Mouse (Mus musculus) spleen, adult 2 months (tissue): Measurements from ENCODE around the gene Alpi.

ENCODE experiments used
- CTCF ChIP-seq: fragments of 200-500 bp; IDR thresholded peaks from 2 replicates; pipeline ENCODE4 v1.5.1; 2011; ENCODE audit warnings: mild to moderate bottlenecking, inconsistent platforms; ENCODE audit not compliant: insufficient read depth, insufficient read length, insufficient replicate concordance; ENCODE audit errors: extremely low read depth
- POLR2A ChIP-seq: fragments of 200-500 bp; IDR thresholded peaks from 2 replicates; pipeline ENCODE4 v1.6.1; 2011; ENCODE audit warnings: low read depth, low read length, inconsistent platforms

DNA sequence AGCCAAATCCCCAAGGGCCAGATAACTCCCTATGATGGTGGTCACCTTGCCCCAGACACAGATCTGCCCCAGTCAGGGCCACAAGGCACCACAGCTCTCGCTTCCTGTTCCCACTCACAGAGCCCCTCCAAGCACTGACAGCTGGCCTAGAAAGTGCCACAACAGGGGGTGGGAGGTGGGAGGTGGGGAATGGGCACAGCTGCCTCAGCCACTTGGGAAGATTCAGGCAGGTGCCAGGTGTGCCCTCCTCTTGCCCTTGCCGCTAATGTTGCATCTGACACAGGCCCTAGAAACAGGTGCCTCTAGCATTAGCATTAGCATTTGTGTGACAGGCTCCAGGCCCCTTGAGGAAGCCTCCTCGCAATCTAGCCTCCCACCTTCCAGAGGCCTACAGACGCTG lies 40.1 kb upstream of the Alpi start:
- TF ChIP-seq CTCF: no peak
- TF ChIP-seq POLR2A: no peak
